Mouse (Mus musculus) forebrain, embryonic 15.5 days (tissue): ENCODE results near the gene Myh3. TPM values are rescaled to one million over a fixed set of nuclear protein-coding genes. Genes with fewer than 3 reads are reported as not detected.
A peak's percentile ranks its signal among the peaks of the same experiment; 100 is the strongest.
"Not testable (repeated sequence)": the region's sequence is repeated elsewhere in the genome, so short reads cannot be mapped to it uniquely, and the experiment has no call there.

ENCODE experiments used
- ATAC-seq: fragments of 200-750 bp; cut with Nextera tagmentation; replicated peaks from 2 replicates; pipeline ENCODE4 v1.8.0; 2017; ENCODE audit warnings: mild to moderate bottlenecking, moderate TSS enrichment, moderate library complexity
- H3K27ac ChIP-seq: fragments of 300-500 bp; sonication (generic); replicated peaks from 2 replicates; pipeline ENCODE4 v1.5.1; 2015; ENCODE audit warnings: mild to moderate bottlenecking, inconsistent platforms
- H3K27me3 ChIP-seq: fragments of 300-500 bp; sonication (generic); 2 replicates; pipeline ENCODE4 v1.6.1; 2015; ENCODE audit warnings: inconsistent platforms
- H3K36me3 ChIP-seq: fragments of 300-500 bp; sonication (generic); 2 replicates; pipeline ENCODE4 v1.6.1; 2015; ENCODE audit warnings: mild to moderate bottlenecking, inconsistent platforms
- H3K4me1 ChIP-seq: fragments of 300-500 bp; sonication (generic); 2 replicates; pipeline ENCODE4 v1.6.1; 2015; ENCODE audit warnings: inconsistent platforms
- H3K4me2 ChIP-seq: fragments of 300-500 bp; sonication (generic); replicated peaks from 2 replicates; pipeline ENCODE4 v1.6.1; 2015; ENCODE audit warnings: mild to moderate bottlenecking, inconsistent platforms
- H3K4me3 ChIP-seq: fragments of 300-500 bp; sonication (generic); 2 replicates; pipeline ENCODE4 v1.5.1; 2015; ENCODE audit warnings: mild to moderate bottlenecking, inconsistent platforms
- H3K9ac ChIP-seq: fragments of 300-500 bp; sonication (generic); replicated peaks from 2 replicates; pipeline ENCODE4 v1.6.1; 2015; ENCODE audit warnings: mild to moderate bottlenecking, inconsistent platforms
- H3K9me3 ChIP-seq: fragments of 300-500 bp; sonication (generic); 2 replicates; pipeline ENCODE4 v1.6.1; 2016; ENCODE audit warnings: inconsistent platforms
- WGBS: fragments of 180-500 bp; shearing (Covaris S2); methylation state at CpG from one replicate; pipeline ENCODE4 v1.1.7; 2015; ENCODE audit warnings: mixed read lengths; 5-methylcytosine and 5-hydroxymethylcytosine counted together
- polyA plus RNA-seq: library from polyadenylated mRNA; unstranded; fragments of >200 nt; fragmentation: Nextera tagmentation; extraction: Ambion mirVana; gene quantifications from 2 replicates; pipeline ENCODE4 v1.2.1, GENCODE M21; 2015

Myh3 gene
- polyA plus RNA-seq, 1 experiment from 2014 or later = 0.48 TPM

DNA sequence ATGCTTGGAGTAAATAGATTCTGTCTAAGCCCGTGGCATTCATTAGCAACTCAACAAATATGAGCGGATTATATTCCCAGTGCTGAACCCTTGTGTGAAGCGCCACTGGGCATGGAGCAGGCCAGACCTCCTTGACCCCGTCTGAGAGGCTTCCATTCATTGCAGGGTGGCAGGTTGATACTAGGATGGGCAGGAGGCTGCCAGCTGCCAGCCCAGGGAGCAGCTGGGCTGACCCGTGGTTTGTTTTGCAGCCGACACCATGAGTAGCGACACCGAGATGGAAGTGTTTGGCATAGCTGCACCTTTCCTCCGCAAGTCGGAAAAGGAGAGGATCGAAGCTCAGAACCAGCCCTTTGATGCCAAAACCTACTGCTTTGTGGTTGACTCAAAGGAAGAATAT, 1.6 kb downstream of the Myh3 start:
- Histone ChIP-seq H3K27ac (no peak overlapping the region), H3K4me1 (0 out of 2 replicates have a peak, but pooled peaks cover 3% of the 10 kb centered on the region), H3K9me3 (no peaks in the 10 kb centered on the region), H3K36me3 (no peaks in the 10 kb centered on the region), H3K27me3 (peaks cover 13% of the 10 kb centered on the region; the same call in 1 of the 2 replicates), H3K4me2 (no peak overlapping the region), H3K9ac (no peak overlapping the region), H3K4me3 (no peak overlapping the region)
- WGBS = 53% methylated on average over 11 of the region's 11 CpGs
- ATAC-seq = no peak

DNA sequence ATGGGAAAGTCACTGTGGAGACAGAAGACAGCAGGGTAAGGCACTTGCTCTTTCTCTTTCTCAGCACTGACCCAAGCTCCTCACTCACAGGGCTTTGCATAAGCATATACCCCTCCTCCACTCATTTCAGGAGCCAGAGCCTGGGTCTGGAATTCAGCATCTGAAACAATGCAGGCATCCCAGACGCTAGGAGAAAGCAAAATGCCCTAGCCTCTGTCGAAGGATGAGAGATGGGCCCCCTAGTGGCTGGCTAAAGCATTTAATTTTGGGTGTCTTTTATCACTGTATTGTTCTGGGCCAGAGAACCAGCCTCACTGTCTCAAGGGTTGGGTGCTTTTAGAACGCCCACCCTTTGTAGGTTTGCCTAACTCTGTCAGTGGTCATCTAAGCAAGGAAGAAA, 2.1 kb downstream of the Myh3 start:
- WGBS = 2% methylated on average over 3 of the region's 3 CpGs
- 0 out of 2 replicates have a peak, but pooled peaks cover 3% of the 10 kb centered on the region for H3K4me1 ChIP-seq
- H3K9ac ChIP-seq = no peak overlapping the region
- H3K27ac ChIP-seq = no peak overlapping the region
- no peaks in the 10 kb centered on the region for H3K9me3 ChIP-seq
- H3K27me3 ChIP-seq = peaks cover 17% of the 10 kb centered on the region; the same call in 1 of the 2 replicates
- H3K4me2 ChIP-seq = no peak overlapping the region
- no peak; the same call in 1 of the 2 replicates for ATAC-seq
- H3K36me3 ChIP-seq = no peaks in the 10 kb centered on the region
- no peak overlapping the region for H3K4me3 ChIP-seq

DNA sequence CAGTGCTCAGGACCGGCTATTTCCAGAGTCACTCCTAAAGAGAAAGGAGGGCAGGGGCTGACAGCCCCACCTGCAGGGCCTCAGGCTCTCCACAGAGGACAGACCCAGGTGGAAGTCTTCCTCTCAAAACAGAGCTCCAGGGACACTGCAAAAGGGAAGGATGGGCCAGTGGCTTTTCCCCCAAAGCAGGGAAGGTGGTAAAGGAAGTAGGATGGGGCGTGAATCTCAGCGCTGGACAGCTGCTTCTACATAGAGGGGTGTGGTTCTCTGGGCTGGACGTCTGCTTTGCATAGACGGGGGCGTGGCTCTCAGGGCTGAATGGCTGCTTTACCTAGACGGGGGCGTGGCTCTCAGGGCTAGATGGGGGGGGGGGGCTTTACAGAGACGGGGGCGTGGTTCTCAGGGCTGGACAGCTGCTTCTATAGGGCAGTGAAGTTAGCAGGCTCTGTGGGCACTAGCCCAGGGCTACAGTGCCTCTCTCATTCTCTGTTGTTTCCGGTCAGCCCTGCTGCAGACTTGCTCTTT, 3.1 kb downstream of the Myh3 start:
- Histone ChIP-seq H3K4me1 (0 out of 2 replicates have a peak, but pooled peaks cover 3% of the 10 kb centered on the region), H3K27ac (no peak overlapping the region), H3K27me3 (peaks cover 18% of the 10 kb centered on the region; the same call in 1 of the 2 replicates), H3K4me2 (no peak overlapping the region), H3K9me3 (no peaks in the 10 kb centered on the region), H3K36me3 (no peaks in the 10 kb centered on the region), H3K4me3 (no peak overlapping the region), H3K9ac (no peak overlapping the region)
- ATAC-seq = peak; percentile 40; the same call in 1 of the 2 replicates
- WGBS = 6% methylated on average over 11 of the region's 11 CpGs

DNA sequence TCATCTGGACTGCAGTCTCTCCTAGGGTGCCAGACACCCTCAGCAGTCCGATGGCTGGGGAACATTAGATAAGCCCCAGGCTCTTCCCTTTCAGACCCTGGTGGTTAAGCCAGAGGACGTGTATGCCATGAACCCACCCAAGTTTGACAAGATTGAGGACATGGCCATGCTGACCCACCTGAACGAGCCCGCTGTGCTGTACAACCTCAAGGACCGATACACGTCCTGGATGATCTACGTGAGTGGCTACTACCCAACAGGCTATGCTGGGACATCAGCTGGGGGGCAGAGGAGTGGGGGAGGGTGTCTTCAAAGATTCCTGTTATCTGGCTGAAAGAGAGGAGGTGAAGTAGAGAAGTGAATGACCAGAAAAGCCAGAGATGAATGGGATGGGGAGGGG, 4.1 kb downstream of the Myh3 start:
- peaks cover 18% of the 10 kb centered on the region; the same call in 1 of the 2 replicates for H3K27me3 ChIP-seq
- no peak for ATAC-seq
- H3K9ac ChIP-seq = no peak overlapping the region
- H3K9me3 ChIP-seq = no peaks in the 10 kb centered on the region
- no peak overlapping the region for H3K4me3 ChIP-seq
- WGBS = 92% methylated on average over 7 of the region's 7 CpGs
- 0 out of 2 replicates have a peak, but pooled peaks cover 3% of the 10 kb centered on the region for H3K4me1 ChIP-seq
- H3K36me3 ChIP-seq = no peaks in the 10 kb centered on the region
- no peak overlapping the region for H3K4me2 ChIP-seq
- no peak overlapping the region for H3K27ac ChIP-seq

DNA sequence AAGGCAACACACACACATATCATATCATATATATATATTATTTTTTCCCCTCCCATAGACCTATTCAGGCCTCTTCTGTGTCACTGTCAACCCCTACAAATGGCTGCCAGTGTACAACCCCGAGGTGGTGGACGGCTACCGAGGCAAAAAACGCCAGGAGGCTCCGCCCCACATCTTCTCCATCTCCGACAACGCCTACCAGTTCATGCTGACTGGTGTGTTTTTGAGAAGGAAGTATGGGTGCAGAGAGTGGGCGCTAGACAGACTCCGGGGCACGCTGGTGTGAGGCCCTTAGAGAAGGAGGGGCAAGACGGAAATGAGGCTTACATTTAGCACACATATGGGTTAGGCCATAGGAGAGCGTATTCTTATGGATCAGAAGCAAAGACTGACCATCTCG, 4.7 kb downstream of the Myh3 start:
- H3K4me2 ChIP-seq = no peak overlapping the region
- 83% methylated on average over 13 of the region's 13 CpGs for WGBS
- no peak overlapping the region for H3K4me3 ChIP-seq
- no peak overlapping the region for H3K27ac ChIP-seq
- no peaks in the 10 kb centered on the region for H3K4me1 ChIP-seq
- ATAC-seq = no peak
- H3K36me3 ChIP-seq = no peaks in the 10 kb centered on the region
- H3K27me3 ChIP-seq = peaks cover 18% of the 10 kb centered on the region; the same call in 1 of the 2 replicates
- no peak overlapping the region for H3K9ac ChIP-seq
- H3K9me3 ChIP-seq = no peaks in the 10 kb centered on the region

DNA sequence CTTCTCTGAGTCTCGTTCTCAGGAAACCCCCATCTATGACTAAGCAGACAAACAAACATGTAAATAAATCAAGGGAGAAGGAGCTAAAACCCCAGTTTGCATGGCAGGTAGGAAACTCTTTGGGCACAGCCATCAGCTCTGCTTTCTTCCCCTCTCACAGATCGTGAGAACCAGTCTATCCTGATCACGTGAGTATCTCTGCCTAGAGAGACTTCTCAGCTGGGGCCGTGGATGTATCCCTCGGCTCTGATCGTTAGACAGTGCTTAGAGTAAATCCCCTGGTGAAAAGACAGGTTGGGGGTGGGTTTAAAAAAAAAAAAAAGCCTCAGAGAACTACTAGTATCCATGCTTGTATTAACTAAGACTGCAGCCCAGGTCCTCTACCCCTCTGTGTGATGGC, 5.1 kb downstream of the Myh3 start:
- Histone ChIP-seq H3K4me2 (no peak overlapping the region), H3K27me3 (peaks cover 18% of the 10 kb centered on the region; the same call in 1 of the 2 replicates), H3K4me3 (no peak overlapping the region), H3K36me3 (no peaks in the 10 kb centered on the region), H3K9me3 (no peaks in the 10 kb centered on the region), H3K4me1 (no peaks in the 10 kb centered on the region), H3K27ac (no peak overlapping the region), H3K9ac (no peak overlapping the region)
- no peak for ATAC-seq
- 53% methylated on average over 6 of the region's 6 CpGs for WGBS

DNA sequence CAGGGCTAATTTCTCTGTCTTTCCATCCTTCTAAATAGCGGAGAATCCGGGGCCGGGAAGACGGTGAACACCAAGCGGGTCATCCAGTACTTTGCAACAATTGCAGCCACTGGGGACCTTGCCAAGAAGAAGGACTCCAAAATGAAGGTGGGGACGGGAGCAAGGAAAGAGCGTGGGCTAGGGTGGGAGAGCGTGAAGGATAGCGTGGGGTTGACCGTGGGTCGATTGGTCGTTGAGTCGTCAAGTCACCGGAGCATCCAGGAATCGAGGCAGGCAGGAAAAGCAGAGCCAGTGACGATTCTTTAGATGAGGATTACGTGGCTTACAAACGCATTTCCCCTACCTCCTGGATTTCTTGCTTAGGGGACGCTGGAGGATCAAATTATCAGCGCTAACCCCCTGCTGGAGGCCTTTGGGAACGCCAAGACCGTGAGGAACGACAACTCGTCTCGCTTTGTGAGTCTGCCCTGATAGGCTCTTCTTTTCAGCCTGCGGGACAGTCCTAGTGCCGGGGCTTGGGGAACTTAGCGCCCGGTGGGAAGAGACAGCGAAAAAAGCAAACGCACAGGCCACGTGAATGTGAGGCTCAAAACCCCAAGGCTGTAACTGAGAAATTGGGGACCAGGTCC, 5.7 kb downstream of the Myh3 start:
- H3K9me3 ChIP-seq = no peaks in the 10 kb centered on the region
- no peak for ATAC-seq
- WGBS = 37% methylated on average over 32 of the region's 32 CpGs
- H3K4me2 ChIP-seq = no peak overlapping the region
- H3K4me1 ChIP-seq = no peaks in the 10 kb centered on the region
- H3K9ac ChIP-seq = no peak overlapping the region
- H3K27ac ChIP-seq = no peak overlapping the region
- H3K4me3 ChIP-seq = no peak overlapping the region
- peaks cover 18% of the 10 kb centered on the region; the same call in 1 of the 2 replicates for H3K27me3 ChIP-seq
- no peaks in the 10 kb centered on the region for H3K36me3 ChIP-seq

DNA sequence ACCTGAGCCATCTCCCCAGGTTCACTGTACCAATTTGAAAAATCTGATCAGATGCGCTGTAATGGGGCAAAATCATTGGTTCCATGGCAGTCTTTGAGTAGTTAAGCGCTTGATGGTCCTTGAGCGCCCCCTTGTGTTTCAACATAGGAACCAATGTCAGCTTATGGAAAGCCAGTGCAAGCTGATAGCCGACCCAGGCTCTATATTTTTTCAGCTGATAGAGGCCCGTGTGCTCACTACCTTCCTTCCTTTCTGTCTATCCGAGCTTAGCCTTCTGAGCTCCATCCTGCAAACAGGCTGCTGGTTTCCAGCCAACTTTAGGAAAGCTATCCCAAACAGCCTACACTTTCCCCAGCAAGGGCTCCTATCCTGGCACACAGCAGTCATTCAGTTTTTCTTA, 7.4 kb downstream of the Myh3 start:
- no peak; the same call in 1 of the 2 replicates for ATAC-seq
- H3K4me3 ChIP-seq = no peak overlapping the region
- no peak overlapping the region for H3K9ac ChIP-seq
- H3K27ac ChIP-seq = no peak overlapping the region
- H3K27me3 ChIP-seq = peaks cover 18% of the 10 kb centered on the region; the same call in 1 of the 2 replicates
- 2% methylated on average over 6 of the region's 6 CpGs for WGBS
- H3K9me3 ChIP-seq = no peaks in the 10 kb centered on the region
- no peak overlapping the region for H3K4me2 ChIP-seq
- H3K4me1 ChIP-seq = no peaks in the 10 kb centered on the region
- no peaks in the 10 kb centered on the region for H3K36me3 ChIP-seq

DNA sequence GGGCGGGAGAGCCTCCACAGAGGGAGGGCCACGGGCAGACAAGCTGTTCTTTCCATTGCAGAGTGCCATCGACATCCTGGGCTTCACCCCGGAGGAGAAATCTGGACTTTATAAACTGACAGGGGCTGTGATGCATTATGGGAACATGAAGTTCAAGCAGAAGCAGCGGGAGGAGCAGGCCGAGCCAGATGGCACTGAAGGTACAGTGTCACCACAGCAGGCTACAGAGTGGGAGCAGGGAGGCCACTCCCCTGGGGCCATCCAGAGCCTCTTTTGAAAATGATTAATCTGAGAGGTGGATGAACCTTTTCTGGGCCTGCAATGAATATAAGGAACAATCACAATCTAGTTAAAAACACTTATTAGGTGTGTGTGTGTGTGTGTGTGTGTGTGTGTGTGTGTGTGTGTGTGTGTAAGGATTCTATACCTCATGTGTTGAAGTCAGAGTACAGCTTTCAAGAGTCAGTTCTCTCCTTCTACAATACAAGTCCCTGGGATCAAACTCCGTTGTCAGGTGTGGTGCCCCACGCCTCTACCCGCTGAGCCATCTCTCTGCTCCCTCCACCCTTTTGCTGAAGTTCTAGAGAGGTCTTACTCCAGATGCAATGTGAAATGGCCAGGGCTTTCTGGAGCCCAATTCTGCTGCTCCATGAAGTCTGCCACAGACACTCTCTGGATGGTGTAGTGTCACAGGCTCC, 8.5 kb downstream of the Myh3 start:
- H3K9me3 ChIP-seq = no peaks in the 10 kb centered on the region
- WGBS = 61% methylated on average over 9 of the region's 9 CpGs
- ATAC-seq = no peak

DNA sequence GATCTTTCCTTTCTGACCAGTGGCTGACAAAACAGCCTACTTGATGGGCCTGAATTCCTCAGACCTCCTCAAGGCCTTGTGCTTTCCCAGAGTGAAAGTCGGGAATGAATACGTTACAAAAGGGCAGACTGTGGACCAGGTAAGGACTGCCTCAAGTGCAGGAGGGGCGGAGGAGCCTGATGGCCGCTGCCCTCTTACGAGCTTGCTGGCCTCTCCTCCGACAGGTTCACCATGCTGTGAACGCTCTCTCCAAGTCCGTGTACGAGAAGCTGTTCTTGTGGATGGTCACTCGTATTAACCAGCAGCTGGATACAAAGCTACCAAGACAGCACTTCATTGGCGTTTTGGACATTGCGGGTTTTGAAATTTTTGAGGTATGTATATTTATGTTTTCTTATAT, 9.1 kb downstream of the Myh3 start:
- Histone ChIP-seq H3K9me3 (no peaks in the 10 kb centered on the region), H3K4me3 (no peak overlapping the region), H3K4me1 (no peaks in the 10 kb centered on the region), H3K27ac (no peak overlapping the region), H3K4me2 (no peak overlapping the region), H3K36me3 (no peaks in the 10 kb centered on the region), H3K9ac (no peak overlapping the region), H3K27me3 (peaks cover 18% of the 10 kb centered on the region; the same call in 1 of the 2 replicates)
- 86% methylated on average over 12 of the region's 12 CpGs for WGBS
- ATAC-seq = no peak

More for the DNA sequence above, 8.5 kb downstream of the Myh3 start:
- Histone ChIP-seq H3K36me3 (no peaks in the 10 kb centered on the region), H3K4me3 (no peak overlapping the region), H3K27me3 (peaks cover 18% of the 10 kb centered on the region; the same call in 1 of the 2 replicates), H3K4me1 (no peaks in the 10 kb centered on the region), H3K9ac (no peak overlapping the region), H3K4me2 (no peak overlapping the region), H3K27ac (no peak overlapping the region)

DNA sequence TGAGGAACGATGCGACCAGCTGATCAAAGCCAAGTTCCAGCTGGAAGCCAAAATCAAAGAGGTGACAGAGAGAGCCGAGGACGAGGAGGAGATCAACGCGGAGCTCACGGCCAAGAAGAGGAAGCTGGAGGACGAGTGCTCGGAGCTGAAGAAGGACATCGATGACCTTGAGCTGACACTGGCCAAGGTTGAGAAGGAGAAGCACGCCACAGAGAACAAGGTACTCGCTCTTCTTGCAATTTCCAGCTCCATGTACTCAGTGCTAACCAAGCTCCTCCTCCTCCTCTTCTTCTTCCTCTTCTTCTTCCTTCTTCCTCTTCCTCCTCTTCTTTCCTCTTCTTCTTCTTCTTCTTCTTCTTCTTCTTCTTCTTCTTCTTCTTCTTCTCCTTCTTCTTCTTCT, 14.3 kb downstream of the Myh3 start:
- H3K4me3 ChIP-seq, ATAC-seq, H3K4me2 ChIP-seq, H3K9ac ChIP-seq, H3K9me3 ChIP-seq, H3K36me3 ChIP-seq, H3K4me1 ChIP-seq, H3K27ac ChIP-seq, H3K27me3 ChIP-seq: not testable (repeated sequence)
- 91% methylated on average over 12 of the region's 12 CpGs for WGBS

DNA sequence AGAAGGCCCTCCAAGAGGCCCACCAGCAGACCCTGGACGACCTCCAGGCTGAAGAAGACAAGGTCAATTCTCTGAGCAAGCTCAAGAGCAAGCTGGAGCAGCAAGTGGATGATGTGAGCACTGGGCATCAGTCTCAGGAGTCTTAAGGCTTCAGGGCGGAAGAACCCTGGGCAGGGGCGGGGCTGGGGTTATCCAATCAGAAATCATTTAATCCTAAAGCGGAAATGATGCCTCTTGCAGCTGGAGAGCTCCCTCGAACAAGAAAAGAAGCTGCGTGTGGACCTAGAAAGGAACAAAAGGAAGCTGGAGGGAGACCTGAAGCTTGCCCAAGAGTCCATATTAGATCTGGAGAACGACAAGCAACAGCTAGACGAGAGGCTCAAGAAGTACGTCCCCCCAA, 15.1 kb downstream of the Myh3 start:
- ATAC-seq = no peak

More for the DNA sequence above, 15.1 kb downstream of the Myh3 start:
- Histone ChIP-seq H3K27ac (no peak overlapping the region), H3K9me3 (no peaks in the 10 kb centered on the region), H3K4me2 (no peak overlapping the region), H3K4me1 (no peaks in the 10 kb centered on the region), H3K27me3 (no peaks in the 10 kb centered on the region), H3K9ac (no peak overlapping the region), H3K4me3 (no peak overlapping the region), H3K36me3 (no peaks in the 10 kb centered on the region)
- 85% methylated on average over 9 of the region's 9 CpGs for WGBS
